Mouse (Mus musculus): ENCODE results near the gene Prkci.

The Prkci gene

DNA sequence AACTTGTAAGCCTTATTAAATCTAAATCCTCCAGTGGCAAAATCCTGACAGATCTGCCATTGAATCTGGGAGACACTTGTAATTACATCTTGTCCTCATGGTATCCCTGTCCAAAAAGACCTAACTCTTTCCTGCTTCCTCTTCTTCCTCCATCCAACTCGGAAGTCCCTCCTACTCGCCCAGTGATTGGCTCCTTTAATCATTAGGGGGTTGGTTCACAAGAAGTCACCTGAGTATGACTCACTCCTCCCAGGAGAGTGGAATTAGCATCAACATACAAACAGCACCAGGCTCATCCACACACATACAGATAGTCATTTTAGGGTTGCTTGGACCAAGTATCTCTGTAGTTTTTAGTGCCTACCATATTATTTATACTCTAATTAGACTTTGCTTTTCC lies 47.4 kb downstream of the Prkci start:
- no peak for DNase-seq (ENCODE audit: low read depth, low spot score)

DNA sequence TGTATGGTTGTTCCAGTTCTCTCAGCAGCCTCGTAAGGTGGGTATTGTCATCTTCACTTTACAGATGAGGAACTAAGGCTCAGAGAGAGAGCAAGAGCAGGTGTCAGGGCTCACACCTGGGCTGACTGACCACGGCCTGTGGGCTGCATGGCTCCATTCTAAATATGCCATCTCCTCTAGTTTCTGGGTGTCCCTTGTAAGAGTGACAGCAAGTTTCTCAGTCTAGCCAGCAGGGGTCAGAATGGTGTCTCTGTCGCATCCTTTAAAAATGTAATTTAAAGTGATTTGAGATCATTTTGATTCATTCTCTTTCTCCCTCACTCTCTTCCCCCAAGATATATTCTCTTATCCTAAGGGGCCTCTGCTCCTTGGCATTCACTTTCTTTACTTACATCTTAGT lies 51.7 kb downstream of the Prkci start:
- DNase-seq (ENCODE audit: low read depth, low spot score) = no peak

DNA sequence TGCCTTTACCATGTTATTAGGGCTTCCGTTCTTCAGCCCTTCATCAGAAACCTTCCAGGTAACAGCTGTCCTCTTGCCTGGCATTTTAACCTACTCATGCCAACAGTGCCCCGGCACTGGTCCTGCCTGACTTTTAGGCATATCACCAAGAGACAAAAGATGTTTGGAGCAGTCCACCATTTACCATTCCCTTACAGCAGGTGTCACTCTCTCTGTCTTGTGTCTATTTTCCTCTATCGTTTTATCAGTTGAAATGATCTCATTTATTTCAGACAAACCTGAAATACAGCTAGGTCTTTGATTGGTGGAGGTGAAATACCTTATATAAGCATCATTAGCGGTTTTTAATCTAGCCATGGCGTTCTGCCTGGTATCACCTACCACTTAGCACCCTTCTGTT lies 53.5 kb downstream of the Prkci start:
- DNase-seq (ENCODE audit: low read depth, low spot score) = no peak

DNA sequence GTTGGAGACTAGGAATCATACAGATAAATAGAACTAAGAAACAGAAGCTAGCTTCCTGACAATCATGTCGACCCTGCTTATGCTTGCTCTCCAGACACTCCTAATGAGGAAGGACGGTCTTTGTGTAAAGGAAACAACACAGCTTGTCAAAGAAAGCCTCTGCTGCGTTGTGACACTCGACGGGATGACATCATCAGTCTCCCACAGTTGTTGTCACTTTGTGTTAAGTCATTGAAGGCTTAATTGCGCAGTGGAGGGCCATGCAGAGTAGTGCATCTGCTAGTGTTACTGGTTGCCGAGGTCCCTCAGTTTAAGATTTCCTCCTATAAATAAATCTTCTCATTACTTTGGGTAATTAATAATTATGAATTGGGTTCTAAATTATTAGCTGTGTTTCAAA lies 54.8 kb downstream of the Prkci start:
- DNase-seq (ENCODE audit: low read depth, low spot score) = no peak

DNA sequence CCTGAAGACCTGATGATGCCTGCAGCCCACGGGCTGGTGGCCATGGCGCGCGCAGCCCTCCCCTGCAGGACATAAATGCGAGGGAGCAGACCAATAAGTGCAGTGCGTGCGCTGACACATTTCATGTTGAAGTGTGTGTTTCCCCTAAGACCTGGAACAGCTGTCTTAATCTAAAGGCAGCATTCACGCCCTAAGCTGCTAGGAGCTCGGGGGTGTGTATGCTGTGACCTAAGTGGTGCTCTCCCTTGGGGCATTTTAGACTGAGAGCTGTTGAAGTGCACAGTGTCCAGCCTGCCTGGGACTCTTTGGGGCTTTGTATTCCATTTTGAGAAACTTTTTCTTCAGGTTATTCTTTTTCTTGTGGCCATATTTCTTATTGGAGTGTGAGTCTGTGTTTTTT lies 56.2 kb downstream of the Prkci start:
- no peak for DNase-seq (ENCODE audit: low read depth, low spot score)

DNA sequence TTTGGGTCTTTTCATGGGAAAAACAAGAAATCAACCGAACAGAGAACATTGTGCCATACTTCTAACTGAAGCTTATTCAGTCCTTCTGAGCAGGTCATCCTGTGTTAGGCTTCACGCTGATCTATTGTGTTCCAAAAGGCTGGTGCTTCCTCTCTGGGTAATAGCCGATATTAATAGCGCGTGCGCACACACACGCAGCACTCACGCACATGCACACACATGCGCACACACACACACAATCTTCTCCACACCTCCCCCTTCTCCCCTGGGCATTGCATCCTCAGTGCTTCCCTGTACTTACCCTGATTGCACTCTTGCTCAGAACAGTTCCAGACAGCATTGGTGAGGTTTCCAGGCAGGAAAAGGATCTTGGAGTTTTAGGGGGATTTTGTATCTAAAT lies 57.6 kb downstream of the Prkci start:
- no peak for DNase-seq (ENCODE audit: low read depth, low spot score)

DNA sequence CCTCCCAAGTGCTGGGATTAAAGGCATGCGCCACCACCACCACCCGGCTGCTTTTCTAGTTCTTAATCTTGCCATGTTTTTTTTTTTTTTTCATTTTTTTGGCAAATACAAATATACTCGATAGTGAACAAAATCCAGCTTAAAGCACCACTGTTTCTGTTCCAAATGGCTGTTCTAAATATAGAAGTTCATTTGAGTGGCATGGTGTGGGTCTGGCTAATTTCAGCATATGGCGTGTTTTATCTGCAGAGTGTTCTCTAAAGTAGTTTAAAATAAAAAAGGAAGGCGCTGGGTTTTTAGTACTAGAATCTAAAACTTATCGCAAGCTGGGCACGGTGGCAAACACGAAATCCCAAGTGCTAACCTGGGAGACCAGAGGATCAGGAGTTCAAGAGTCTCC lies 59.3 kb downstream of the Prkci start:
- DNase-seq (ENCODE audit: low read depth, low spot score) = no peak

DNA sequence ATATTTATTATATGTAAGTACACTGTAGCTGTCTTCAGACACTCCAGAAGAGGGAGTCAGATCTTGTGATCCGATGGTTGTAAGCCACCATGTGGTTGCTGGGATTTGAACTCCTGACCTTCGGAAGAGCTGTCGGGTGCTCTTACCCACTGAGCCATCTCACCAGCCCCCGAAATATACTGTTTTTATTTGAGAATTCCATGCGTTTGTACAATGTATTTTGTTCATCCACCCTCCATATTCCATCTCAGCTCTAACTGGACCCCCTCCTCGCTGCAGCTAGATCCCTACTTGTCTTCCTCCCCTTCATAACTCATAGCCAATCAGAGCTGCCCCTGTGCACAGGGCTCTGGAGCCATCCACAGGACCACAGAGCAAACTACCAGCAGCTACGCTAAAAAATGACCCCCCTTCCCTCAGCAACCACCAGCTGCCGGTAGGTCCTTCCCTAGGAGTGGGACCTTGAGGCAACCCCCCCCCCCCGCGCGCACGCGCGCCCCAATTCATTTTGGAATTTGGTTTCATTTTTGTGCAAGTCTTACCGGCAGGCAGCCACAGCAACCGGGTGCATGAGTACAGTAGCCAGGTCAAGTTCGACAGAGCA lies 60.6 kb downstream of the Prkci start:
- DNase-seq (ENCODE audit: low read depth, low spot score) = peak; percentile 26

DNA sequence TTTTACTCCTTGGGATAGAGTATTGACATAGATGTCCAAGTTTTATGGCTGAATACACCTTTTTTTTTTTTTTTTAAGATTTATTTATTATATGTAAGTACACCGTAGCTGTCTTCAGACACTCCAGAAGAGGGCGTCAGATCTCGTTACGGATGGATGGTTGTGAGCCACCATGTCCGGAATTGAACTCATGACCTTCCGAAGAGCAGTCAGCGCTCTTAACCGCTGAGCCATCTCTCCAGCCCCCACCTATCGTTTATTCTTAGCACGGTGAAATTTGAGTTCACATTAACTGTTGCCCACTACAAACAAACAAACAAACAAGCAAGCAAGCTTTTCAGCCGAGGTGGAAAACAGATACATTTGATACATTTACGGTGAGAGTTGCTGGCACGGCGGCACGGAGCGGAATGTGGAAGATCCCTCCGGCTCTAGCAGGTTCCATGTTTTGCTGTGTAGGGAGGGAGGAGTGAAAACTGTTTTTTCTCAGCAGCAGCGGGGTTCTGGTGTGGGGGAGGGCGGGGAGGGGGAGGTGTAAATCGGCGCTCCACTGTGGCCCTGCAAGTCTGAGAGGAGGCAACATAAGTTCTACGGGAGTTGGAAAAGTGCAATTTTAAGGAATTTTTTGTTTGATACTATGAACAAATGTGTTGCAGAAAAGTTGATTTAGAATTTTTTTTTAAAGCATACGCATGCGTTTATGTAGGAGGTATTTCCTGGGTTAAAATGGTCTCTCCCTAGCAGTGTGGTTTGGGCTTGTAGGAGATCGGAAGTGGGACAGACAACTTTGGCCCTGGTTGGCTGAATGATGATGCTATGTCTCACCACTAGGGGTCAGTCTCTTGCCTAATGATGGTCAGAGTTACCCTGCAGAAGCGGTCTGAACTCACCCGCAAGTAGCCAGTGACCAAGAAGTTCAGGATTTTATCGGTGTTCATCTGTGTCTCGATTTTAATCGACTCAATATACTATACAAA lies 61.4 kb downstream of the Prkci start:
- DNase-seq (ENCODE audit: low read depth, low spot score) = peak; percentile 83

DNA sequence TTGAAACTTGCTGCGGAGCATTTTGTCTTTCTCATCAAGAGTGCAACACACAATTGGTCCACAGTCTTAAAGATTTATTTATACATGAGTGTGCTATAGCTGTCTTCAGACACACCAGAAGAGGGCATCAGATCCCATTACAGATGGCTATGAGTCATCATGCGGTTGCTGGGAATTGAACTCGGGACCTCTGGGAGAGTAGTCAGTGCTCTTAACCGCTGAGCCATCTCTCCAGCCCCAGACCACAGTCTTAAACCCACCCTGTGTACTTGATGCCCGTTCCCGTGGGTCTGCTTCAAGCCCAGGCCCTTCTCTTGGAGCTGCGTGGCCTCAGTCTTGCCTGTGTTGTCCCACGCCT lies 65.2 kb downstream of the Prkci start:
- no peak for DNase-seq (ENCODE audit: low read depth, low spot score)

DNA sequence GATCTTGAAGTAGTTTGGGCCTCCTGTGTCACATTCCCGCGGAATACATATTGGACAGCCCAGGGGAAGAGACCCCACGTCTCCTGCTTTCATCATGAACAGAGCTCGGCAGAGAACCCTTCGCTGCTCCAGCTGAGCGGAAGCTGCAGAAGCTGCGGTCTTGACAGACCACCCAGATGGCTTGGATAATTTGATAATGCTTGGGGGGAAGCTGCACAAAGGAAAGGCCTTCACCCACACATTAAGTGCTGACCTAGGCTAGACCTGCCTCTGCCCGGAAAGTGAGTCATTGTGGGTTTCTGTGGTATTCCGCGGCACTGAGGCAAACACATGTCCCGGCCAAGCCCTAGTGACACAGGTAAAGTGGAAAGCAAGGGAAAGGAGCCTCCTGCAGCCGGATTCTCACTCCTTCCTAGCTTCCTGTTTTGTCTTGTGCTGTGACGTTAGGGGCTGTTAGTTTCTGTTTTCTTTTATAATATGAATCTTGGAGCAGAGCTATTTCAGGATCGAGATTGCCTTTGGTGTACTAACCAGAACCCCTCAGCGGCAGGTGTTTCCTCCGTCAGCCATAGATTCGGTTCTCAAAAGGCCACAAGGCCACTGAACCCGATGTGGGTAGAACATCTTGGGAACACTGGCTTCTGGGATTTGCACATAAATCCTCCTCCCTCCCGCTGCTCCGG lies 65.7 kb downstream of the Prkci start:
- no peak for DNase-seq (ENCODE audit: low read depth, low spot score)

DNA sequence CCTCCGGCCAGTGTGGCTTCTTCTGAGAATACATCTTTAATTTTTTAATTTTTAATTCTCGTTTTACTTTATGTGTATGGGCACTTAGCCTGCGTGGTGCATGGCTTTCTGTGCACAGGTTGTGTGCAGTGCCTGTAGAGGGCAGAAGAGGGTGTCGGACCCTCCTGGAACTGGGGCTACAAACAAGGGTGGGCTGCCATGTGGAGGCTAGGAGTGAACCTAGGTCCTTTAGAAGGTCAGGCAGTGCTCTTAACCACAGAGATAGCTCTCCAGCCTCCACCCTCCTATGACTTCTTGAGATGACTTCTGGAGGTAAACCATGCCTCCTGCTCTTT lies 66.2 kb downstream of the Prkci start:
- no peak for DNase-seq (ENCODE audit: low read depth, low spot score)

DNA sequence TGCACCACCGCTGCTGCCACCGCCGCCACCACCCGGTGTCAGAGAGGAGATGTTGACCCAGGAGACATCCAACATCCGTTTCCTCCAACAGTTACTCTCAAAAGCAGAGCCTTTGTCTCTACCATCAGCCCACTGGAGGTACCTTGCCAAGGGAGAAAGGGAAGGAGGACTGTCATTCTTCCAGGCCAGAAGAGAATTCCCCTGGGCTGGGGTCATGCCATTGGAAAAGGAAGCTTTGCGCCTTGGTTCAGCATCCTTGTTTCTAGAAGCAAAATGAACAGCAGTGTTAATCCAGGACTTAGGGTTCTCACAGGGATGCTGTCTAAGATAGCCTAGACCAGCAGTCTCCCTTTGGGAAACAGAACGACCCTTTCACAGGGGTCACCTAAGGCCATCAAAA lies 66.8 kb downstream of the Prkci start:
- no peak for DNase-seq (ENCODE audit: low read depth, low spot score)

DNA sequence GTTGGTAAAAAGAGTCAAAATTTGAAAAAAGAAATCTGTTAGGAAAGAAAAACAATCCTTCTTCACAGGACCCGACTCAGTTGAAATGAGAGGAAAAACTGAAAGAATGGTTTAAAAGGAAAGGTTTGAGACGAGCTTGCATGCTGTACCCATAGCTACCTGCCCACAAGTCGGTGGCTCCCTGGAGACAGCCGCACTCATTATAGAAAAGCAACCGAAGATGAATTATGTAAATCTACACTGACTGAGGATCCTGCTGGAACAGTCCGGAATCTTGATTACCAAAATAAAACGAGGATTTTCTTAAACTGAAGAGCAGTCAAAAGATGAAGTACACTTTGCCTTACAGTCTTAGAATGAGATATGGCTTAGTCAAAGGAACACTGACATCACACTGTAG lies 72.9 kb downstream of the Prkci start:
- DNase-seq (ENCODE audit: low read depth, low spot score) = no peak

DNA sequence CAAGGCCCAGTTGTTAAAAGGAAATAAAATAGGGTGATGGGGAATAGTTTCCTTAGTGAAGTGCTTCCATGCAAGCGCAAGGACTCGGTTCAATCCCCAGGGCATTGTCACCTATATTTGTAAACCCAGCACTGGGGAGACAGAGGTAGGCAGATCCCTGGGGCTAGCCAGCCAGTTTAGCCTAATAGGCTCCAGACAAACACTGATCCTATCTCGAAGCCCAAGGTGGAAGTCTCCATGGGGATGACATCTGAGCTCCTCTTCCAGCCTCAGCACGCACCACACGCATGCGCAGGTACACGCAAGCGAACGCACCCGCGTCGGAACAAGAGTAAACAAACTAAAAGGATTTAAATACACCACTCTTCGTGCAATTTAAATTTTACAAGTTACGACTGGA lies 76.3 kb downstream of the Prkci start:
- no peak for DNase-seq (ENCODE audit: low read depth, low spot score)

DNA sequence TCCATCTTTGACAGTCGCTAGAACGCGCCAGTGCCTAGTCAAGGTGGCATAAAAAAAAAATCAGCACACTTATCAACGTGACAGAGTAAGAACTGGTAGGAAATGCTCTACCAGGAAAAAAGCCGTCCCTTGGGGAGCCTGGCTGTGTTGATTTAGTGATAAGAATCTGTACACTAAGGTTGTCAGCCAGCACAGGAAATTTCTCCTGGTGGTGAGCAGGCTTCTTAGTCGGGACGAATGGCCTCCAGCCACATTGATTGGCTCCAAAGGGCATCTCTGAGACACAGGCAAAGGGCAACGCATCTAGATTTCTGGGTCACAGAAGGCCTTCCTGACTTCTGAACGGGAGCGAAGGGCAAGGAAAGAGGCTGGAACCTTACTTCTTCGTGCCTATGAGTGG lies 80.3 kb downstream of the Prkci start:
- DNase-seq (ENCODE audit: low read depth, low spot score) = no peak

DNA sequence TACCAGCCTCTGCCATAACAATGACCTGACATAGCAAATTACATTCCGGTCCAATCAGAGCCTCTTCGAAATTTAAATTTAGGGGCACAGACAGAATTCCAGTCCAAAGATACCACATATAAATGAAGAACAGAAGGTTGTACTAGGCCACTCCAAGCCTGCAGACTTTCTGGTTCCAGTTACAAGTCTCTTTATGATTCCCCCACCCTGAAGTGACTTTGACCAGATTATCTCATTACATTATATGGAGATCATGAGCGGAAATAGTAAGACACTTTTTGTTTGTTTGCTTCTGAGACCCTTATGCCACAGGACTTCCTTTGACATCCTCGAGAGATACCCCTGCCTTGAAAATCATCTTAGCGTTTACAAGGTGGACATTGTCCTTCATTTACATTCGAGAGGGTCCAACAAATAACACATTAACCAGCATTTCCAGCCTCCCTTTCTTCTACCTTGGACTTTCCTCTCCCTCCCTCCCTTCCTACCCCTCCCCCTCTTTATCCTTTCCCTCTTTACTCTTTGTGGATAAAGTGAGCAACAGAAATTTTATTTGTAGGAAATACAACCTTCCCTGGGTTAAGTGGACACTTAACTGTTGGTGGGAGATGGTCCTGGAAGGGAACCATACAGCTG lies 81.6 kb downstream of the Prkci start:
- no peak for DNase-seq (ENCODE audit: low read depth, low spot score)

DNA sequence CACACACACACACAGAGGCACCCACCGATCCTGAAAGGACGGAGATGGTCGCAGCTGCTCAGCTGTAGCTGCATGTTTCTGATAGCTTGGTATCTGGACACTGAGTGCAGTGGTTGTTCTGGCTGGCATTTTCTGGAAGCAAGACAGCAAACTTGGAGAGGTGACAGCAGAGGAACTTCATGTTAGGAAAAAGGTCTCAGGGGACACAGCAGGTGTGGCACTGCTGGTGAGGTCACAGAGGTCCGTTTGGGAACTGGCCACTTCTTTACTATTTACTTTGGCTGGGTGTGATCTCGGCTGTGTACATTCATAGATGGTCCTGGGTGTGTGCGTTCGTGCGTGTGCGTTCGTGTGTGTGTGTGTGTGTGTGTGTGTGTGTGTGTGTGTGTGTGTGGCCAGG lies 83.9 kb downstream of the Prkci start:
- no peak for DNase-seq (ENCODE audit: low read depth, low spot score)

DNA sequence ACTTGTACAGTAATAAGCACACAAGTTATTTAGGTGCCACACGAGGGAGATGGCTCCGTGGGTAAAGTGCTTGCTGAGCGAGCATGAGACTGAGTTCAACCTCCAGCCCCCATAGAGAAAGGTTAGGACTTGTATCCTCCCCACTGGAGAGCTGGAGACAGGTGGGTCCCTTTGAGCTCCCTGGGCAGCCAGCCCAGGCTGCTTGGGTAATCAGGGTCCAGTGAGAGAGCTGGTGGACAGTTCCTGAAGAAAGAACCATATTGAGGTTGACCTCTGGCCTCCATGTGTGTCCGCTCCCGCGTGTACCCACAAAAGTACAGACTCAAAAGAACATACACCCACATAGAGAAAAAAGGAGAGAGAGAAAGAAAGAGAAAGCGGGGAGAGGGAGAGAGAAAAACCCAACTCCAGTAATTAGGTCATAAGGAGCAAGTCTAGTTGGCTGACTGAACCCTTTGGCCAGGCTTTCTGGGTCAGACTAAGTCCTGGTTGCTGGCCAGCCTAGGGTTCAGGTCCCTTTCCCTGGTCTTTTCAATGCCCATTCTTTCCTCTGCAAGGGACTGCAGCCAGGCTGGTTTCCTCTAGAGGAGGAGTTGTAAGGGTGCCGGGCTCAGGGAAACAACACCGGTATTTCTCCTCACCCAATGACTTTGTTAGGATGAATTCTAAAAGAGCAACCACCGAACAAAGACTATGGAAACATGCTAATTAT lies 85.4 kb downstream of the Prkci start:
- no peak for DNase-seq (ENCODE audit: low read depth, low spot score)

DNA sequence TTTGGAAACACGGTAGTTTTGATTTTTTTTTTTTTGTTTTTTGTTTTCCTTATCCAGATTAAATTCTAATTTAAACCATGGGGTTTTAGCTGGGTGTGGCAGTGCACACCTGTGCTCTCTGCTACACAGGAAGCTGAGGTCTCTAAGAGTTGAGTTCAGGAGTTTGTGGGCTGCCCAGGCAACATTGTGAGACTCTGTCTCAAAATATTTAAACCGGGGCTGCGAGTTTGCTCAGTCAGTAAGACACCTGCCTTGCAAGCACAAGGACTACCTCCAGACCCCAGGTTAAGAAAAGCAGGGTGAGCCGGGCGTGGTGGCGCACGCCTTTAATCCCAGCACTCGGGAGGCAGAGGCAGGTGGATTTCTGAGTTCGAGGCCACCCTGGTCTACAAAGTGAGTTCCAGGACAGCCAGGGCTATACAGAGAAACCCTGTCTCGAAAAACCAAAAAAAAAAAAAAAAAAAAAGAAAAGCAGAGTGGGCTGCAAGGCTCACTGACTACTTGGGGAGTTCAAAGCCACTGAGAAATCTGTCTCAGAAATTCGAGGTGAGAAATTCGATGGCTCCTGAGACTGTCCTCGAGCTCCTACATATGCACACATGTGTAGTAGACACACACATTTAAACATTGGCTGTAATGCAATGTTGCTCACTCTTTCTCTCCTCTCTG lies 87.4 kb downstream of the Prkci start:
- no peak for DNase-seq (ENCODE audit: low read depth, low spot score)

Data from embryo, embryonic 11.5 days (tissue).